ENCODE assay signal across 19 mouse cellular contexts in genomic region chr11:52418358-52418757, GRCm38 (mm10). TPM values are rescaled to one million over a fixed set of nuclear protein-coding genes. Genes with fewer than 3 reads are reported as not detected.
DNase-seq lines count a peak whose midpoint lies in the region; ATAC-seq and TF ChIP-seq lines count a peak whose summit lies in the region.
"Had no signal": no experiment of that assay in that cellular context is flagged by ENCODE, and none has a peak within 500 bp of the region (broad histone marks: within the 10 kb centered on the region; RNA-seq: fewer than 3 reads in every experiment).

No protein-coding gene starts in this region.

- H3K4me3 ChIP-seq in embryonic facial prominence, embryonic 13.5 days: no peak overlapping the region
- H3K4me3 ChIP-seq in embryonic facial prominence, embryonic 10.5 days: no peak overlapping the region
- H3K4me3 ChIP-seq in limb, embryonic 13.5 days: no peak overlapping the region
- H3K4me3 ChIP-seq in limb, embryonic 10.5 days: no peak overlapping the region
- no peak overlapping the region for H3K4me3 ChIP-seq in stomach, postnatal 0 days (ENCODE audit: low read depth, low read length)
- H3K4me3 ChIP-seq: hindbrain, embryonic 12.5 days; liver, embryonic 13.5 days; megakaryocyte, embryonic 14.5 days; neural tube, embryonic 13.5 days had no signal

- WGBS in embryonic facial prominence, embryonic 13.5 days: 72% methylated on average over 5 of the region's 5 CpGs
- 85% methylated on average over 5 of the region's 5 CpGs for WGBS in embryonic facial prominence, embryonic 10.5 days
- 67% methylated on average over 5 of the region's 5 CpGs for WGBS in limb, embryonic 13.5 days
- whole genome bisulfite sequencing in limb, embryonic 10.5 days: 89% methylated on average over 5 of the region's 5 CpGs
- WGBS in stomach, postnatal 0 days: 38% methylated on average over 5 of the region's 5 CpGs

- no peaks in the 10 kb centered on the region for H3K9me3 ChIP-seq in embryonic facial prominence, embryonic 13.5 days
- no peaks in the 10 kb centered on the region for H3K9me3 ChIP-seq in embryonic facial prominence, embryonic 10.5 days
- no peaks in the 10 kb centered on the region for H3K9me3 ChIP-seq in limb, embryonic 13.5 days
- H3K9me3 ChIP-seq in limb, embryonic 10.5 days (replicated peaks): no peaks in the 10 kb centered on the region
- H3K9me3 ChIP-seq in stomach, postnatal 0 days (ENCODE audit: control insufficient read depth, low read length): no peaks in the 10 kb centered on the region
- H3K9me3 ChIP-seq: hindbrain, embryonic 12.5 days; liver, embryonic 13.5 days; neural tube, embryonic 13.5 days had no signal

- no peak for ATAC-seq in embryonic facial prominence, embryonic 13.5 days (ENCODE audit: insufficient number of reproducible peaks, insufficient read depth, low FRiP score, low TSS enrichment, low read depth)
- ATAC-seq in limb, embryonic 13.5 days (ENCODE audit: low FRiP score, low read depth): peak; percentile 76
- peak; percentile 70 for ATAC-seq in stomach, postnatal 0 days (ENCODE audit: low FRiP score, low TSS enrichment)
- ATAC-seq: forebrain, embryonic 14.5 days had no signal

- H3K9ac ChIP-seq in embryonic facial prominence, embryonic 13.5 days: peak overlapping the region; percentile 27; the same call in 1 of the 2 replicates
- no peak overlapping the region for H3K9ac ChIP-seq in limb, embryonic 13.5 days
- no peak overlapping the region for H3K9ac ChIP-seq in stomach, postnatal 0 days (ENCODE audit: low read length)
- H3K9ac ChIP-seq: hindbrain, embryonic 12.5 days; liver, embryonic 13.5 days; neural tube, embryonic 13.5 days had no signal

- H3K4me2 ChIP-seq in embryonic facial prominence, embryonic 13.5 days: no peak overlapping the region
- no peak overlapping the region for H3K4me2 ChIP-seq in limb, embryonic 13.5 days (replicated peaks)
- no peak overlapping the region for H3K4me2 ChIP-seq in stomach, postnatal 0 days (replicated peaks; ENCODE audit: low read depth)
- H3K4me2 ChIP-seq: hindbrain, embryonic 12.5 days; liver, embryonic 13.5 days; neural tube, embryonic 13.5 days had no signal

- no peaks in the 10 kb centered on the region; the same call in 1 of the 2 replicates for H3K4me1 ChIP-seq in embryonic facial prominence, embryonic 13.5 days
- no peaks in the 10 kb centered on the region for H3K4me1 ChIP-seq in embryonic facial prominence, embryonic 10.5 days
- H3K4me1 ChIP-seq in limb, embryonic 13.5 days: 0 out of 2 replicates have a peak, but pooled peaks cover 13% of the 10 kb centered on the region
- H3K4me1 ChIP-seq in limb, embryonic 10.5 days: peaks cover 11% of the 10 kb centered on the region; the same call in 1 of the 2 replicates
- no peaks in the 10 kb centered on the region for H3K4me1 ChIP-seq in stomach, postnatal 0 days (replicated peaks; ENCODE audit: control insufficient read depth, insufficient read depth)
- H3K4me1 ChIP-seq: hindbrain, embryonic 12.5 days; liver, embryonic 13.5 days had no signal

- DNase-seq in embryonic facial prominence, embryonic 10.5 days (ENCODE audit: low spot score): no peak
- DNase-seq in limb, embryonic 10.5 days (ENCODE audit: low spot score): no peak
- peak; percentile 68 for DNase-seq in fat pad, adult 2 months (ENCODE audit: extremely low read depth, low read depth, low spot score)
- DNase-seq in stomach, postnatal 0 days (ENCODE audit: low spot score): peak; percentile 34
- DNase-seq in cerebellum, postnatal 25 days: no peak
- DNase-seq in frontal cortex, postnatal 10 days (ENCODE audit: low spot score in 2 of 2): no peak
- DNase-seq: adrenal gland, postnatal 36 days; cerebellum, postnatal 10 days; kidney, adult 18-20 months; kidney, postnatal 4 days; liver, embryonic 13.5 days; lung, postnatal 10 days; thymus, postnatal 25 days had no signal

- no peak for TF ChIP-seq EP300 in stomach, postnatal 0 days (optimal IDR thresholded peaks at IDR 0.05)

- H3K27ac ChIP-seq in embryonic facial prominence, embryonic 13.5 days: no peak overlapping the region
- H3K27ac ChIP-seq in embryonic facial prominence, embryonic 10.5 days (replicated peaks): no peak overlapping the region
- peak overlapping the region; percentile 2; the same call in 1 of the 2 replicates for H3K27ac ChIP-seq in limb, embryonic 13.5 days
- no peak overlapping the region for H3K27ac ChIP-seq in limb, embryonic 10.5 days
- peak overlapping the region; percentile 58 for H3K27ac ChIP-seq in stomach, postnatal 0 days (replicated peaks)
- H3K27ac ChIP-seq: hindbrain, embryonic 12.5 days; liver, embryonic 13.5 days; neural tube, embryonic 13.5 days had no signal

- no peaks in the 10 kb centered on the region for H3K27me3 ChIP-seq in embryonic facial prominence, embryonic 13.5 days
- no peaks in the 10 kb centered on the region for H3K27me3 ChIP-seq in embryonic facial prominence, embryonic 10.5 days (replicated peaks; ENCODE audit: low read depth, poor library complexity, severe bottlenecking)
- 0 out of 2 replicates have a peak, but pooled peaks cover 4% of the 10 kb centered on the region for H3K27me3 ChIP-seq in limb, embryonic 13.5 days
- no peaks in the 10 kb centered on the region for H3K27me3 ChIP-seq in limb, embryonic 10.5 days (ENCODE audit: low read depth, poor library complexity, severe bottlenecking)
- H3K27me3 ChIP-seq in stomach, postnatal 0 days (ENCODE audit: control insufficient read depth, insufficient read depth, low read length): no peaks in the 10 kb centered on the region

- TF ChIP-seq CTCF in stomach, postnatal 0 days (IDR thresholded peaks at IDR 0.05; ENCODE audit: low read depth): no peak

- no peaks in the 10 kb centered on the region for H3K36me3 ChIP-seq in embryonic facial prominence, embryonic 13.5 days
- H3K36me3 ChIP-seq in embryonic facial prominence, embryonic 10.5 days (replicated peaks): no peaks in the 10 kb centered on the region
- H3K36me3 ChIP-seq in limb, embryonic 13.5 days: no peaks in the 10 kb centered on the region
- no peaks in the 10 kb centered on the region for H3K36me3 ChIP-seq in limb, embryonic 10.5 days
- H3K36me3 ChIP-seq in stomach, postnatal 0 days (ENCODE audit: control insufficient read depth, insufficient read depth, low read length): no peaks in the 10 kb centered on the region
- H3K36me3 ChIP-seq: hindbrain, embryonic 12.5 days; liver, embryonic 13.5 days; neural tube, embryonic 13.5 days had no signal

RNA-seq across cellular contexts. Expression of gene 9530068E07Rik, which starts 22.1 kb away (rescaled TPM):
- 198 and 229 TPM in 2 replicates for polyA plus RNA-seq in embryonic facial prominence, embryonic 13.5 days (2015; fragmentation: Nextera tagmentation; extraction: Ambion mirVana)
- 165 and 169 TPM in 2 replicates for polyA plus RNA-seq in embryonic facial prominence, embryonic 10.5 days (2016; fragmentation: Nextera tagmentation; extraction: Ambion mirVana)
- polyA plus RNA-seq in limb, embryonic 13.5 days (2015; fragmentation: Nextera tagmentation; extraction: Ambion mirVana): 192 and 205 TPM in 2 replicates
- polyA plus RNA-seq in limb, embryonic 10.5 days (2016; fragmentation: Nextera tagmentation; extraction: Ambion mirVana): 157 and 163 TPM in 2 replicates
- 104 and 115 TPM in 2 replicates for polyA plus RNA-seq in stomach, postnatal 0 days (2015; fragmentation: Nextera tagmentation; extraction: Ambion mirVana)

RNA-seq across cellular contexts. Expression of gene Vdac1, which starts 57.7 kb away (rescaled TPM):
- polyA plus RNA-seq in embryonic facial prominence, embryonic 13.5 days (2015; fragmentation: Nextera tagmentation; extraction: Ambion mirVana): 251 and 271 TPM in 2 replicates
- 204 and 209 TPM in 2 replicates for polyA plus RNA-seq in embryonic facial prominence, embryonic 10.5 days (2016; fragmentation: Nextera tagmentation; extraction: Ambion mirVana)
- 240 and 244 TPM in 2 replicates for polyA plus RNA-seq in limb, embryonic 13.5 days (2015; fragmentation: Nextera tagmentation; extraction: Ambion mirVana)
- 203 and 211 TPM in 2 replicates for polyA plus RNA-seq in limb, embryonic 10.5 days (2016; fragmentation: Nextera tagmentation; extraction: Ambion mirVana)
- polyA plus RNA-seq in stomach, postnatal 0 days (2015; fragmentation: Nextera tagmentation; extraction: Ambion mirVana): 189 and 193 TPM in 2 replicates

Comparison
In these comparisons a context has a peak if more than half of its experiments do, and no peak if none do; other contexts are left out.
1. H3K27ac ChIP-seq: peak in limb, embryonic 13.5 days (single experiment) and stomach, postnatal 0 days (single experiment); none in embryonic facial prominence, embryonic 13.5 days (single experiment), embryonic facial prominence, embryonic 10.5 days (single experiment) and limb, embryonic 10.5 days (single experiment).
2. DNase-seq: peak in fat pad, adult 2 months (single experiment) and stomach, postnatal 0 days (single experiment); none in embryonic facial prominence, embryonic 10.5 days (single experiment), limb, embryonic 10.5 days (single experiment), cerebellum, postnatal 25 days (0 of 2) and frontal cortex, postnatal 10 days (0 of 2).